Mouse (Mus musculus): ENCODE measurements around the gene Slc4a4.

DNA sequence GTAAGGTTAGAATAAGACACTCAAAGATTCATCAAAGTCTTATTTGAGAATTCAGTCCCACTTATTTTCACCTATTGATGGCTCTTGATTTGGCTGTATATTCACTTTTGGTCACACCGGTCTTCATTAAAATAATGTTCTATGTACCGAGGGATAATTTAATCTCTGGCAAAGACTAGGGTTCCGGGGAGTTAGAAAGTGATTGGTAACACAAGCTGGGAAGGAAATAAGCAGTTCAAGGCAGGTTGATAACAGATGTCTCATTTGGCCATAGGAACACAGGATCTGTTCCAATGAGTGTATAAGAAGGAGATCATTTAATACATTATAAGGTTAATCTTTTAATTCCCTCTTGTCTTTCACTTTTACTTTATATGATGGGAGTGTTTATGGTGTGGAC is 29.3 kb upstream of the Slc4a4 start:
- TF ChIP-seq CTCF (IDR thresholded peaks at IDR 0.05; ENCODE audit: extremely low read depth, insufficient read depth, low read length) (no peak), POLR2A (IDR thresholded peaks at IDR 0.05; ENCODE audit: extremely low read depth, insufficient read depth, low read length) (no peak)
